Mouse (Mus musculus) liver, embryonic 14.5 days (tissue): ENCODE measurements around the gene BC035947. TPM values are rescaled to one million over a fixed set of nuclear protein-coding genes. Genes with fewer than 3 reads are reported as not detected.
"Not testable (repeated sequence)": the region's sequence is repeated elsewhere in the genome, so short reads cannot be mapped to it uniquely, and the experiment has no call there.

ENCODE experiments used
- ATAC-seq: fragments of 200-750 bp; cut with Nextera tagmentation; 2 replicates; pipeline ENCODE4 v1.8.0; 2017; ENCODE audit warnings: moderate number of reproducible peaks, mild to moderate bottlenecking, moderate library complexity; ENCODE audit not compliant: insufficient read depth
- DNase-seq, 3 experiments: peaks; one replicate each; pipeline ENCODE4 v3.0.0-alpha.2; 2012 to 2013; ENCODE audit warnings: low read depth in 3 of 3, low spot score in 3 of 3
- H3K27ac ChIP-seq: fragments of 300-500 bp; sonication (generic); 2 replicates; pipeline ENCODE4 v1.5.1; 2014; ENCODE audit warnings: moderate library complexity, mild to moderate bottlenecking, control low read depth, inconsistent platforms
- H3K27me3 ChIP-seq: fragments of 300-500 bp; sonication (generic); 2 replicates; pipeline ENCODE4 v1.6.1; 2014; ENCODE audit warnings: mild to moderate bottlenecking, low read length, moderate library complexity; ENCODE audit not compliant: control insufficient read depth, insufficient read depth
- H3K36me3 ChIP-seq: fragments of 300-500 bp; sonication (generic); replicated peaks from 2 replicates; pipeline ENCODE4 v1.6.1; 2014; ENCODE audit warnings: low read depth; ENCODE audit not compliant: control insufficient read depth, insufficient read depth
- H3K4me1 ChIP-seq, 2 experiments: fragments of 200-500 bp in 1 of 2; fragments of 300-500 bp in 1 of 2; sonication (generic) in 1 of 2; replicated peaks; 2 replicates each; pipeline ENCODE4 v1.6.1; 2012 to 2014; ENCODE audit warnings: antibody characterized with exemption in 1 of 2, inconsistent platforms in 1 of 2, low read length in 1 of 2; ENCODE audit not compliant: control insufficient read depth in 2 of 2, insufficient read depth in 2 of 2
- H3K4me2 ChIP-seq: fragments of 300-500 bp; sonication (generic); 2 replicates; pipeline ENCODE4 v1.6.1; 2014; ENCODE audit warnings: low read depth, mild to moderate bottlenecking, control low read depth, moderate library complexity
- H3K4me3 ChIP-seq, 2 experiments: fragments of 200-500 bp in 1 of 2; fragments of 300-500 bp in 1 of 2; sonication (generic) in 1 of 2; 2 replicates each; pipeline ENCODE4 v1.5.1; 2012 to 2014; ENCODE audit warnings: low read depth in 2 of 2, low read length in 2 of 2, mild to moderate bottlenecking in 2 of 2, control low read depth in 1 of 2, inconsistent platforms in 1 of 2, moderate library complexity in 1 of 2; ENCODE audit not compliant: insufficient read depth in 1 of 2
- H3K9ac ChIP-seq: fragments of 300-500 bp; sonication (generic); replicated peaks from 2 replicates; pipeline ENCODE4 v1.6.1; 2014; ENCODE audit warnings: mild to moderate bottlenecking, control low read depth, moderate library complexity
- H3K9me3 ChIP-seq: fragments of 300-500 bp; sonication (generic); 2 replicates; pipeline ENCODE4 v1.6.1; 2016; ENCODE audit warnings: low read length, mixed read lengths; ENCODE audit not compliant: control insufficient read depth
- CTCF ChIP-seq: IDR thresholded peaks from 2 replicates; pipeline ENCODE4 v1.5.1; 2016; ENCODE audit warnings: antibody characterized with exemption, low read depth, control low read depth
- EP300 ChIP-seq: IDR thresholded peaks from 2 replicates; pipeline ENCODE4 v1.6.1; 2016; ENCODE audit warnings: antibody characterized with exemption, low read depth
- WGBS: fragments of 180-500 bp; shearing (Covaris S2); extraction: QIAGEN DNeasy Blood & Tissue Kit; methylation state at CpG from one replicate; pipeline ENCODE4 v1.1.7; 2014; ENCODE audit not compliant: insufficient replicate concordance; 5-methylcytosine and 5-hydroxymethylcytosine counted together
- polyA plus RNA-seq, 2 experiments: library from polyadenylated mRNA; depleted of rRNA in 1 of 2; stranded (reverse) in 1 of 2; unstranded in 1 of 2; fragments of >200 nt; fragmentation: Nextera tagmentation in 1 of 2; extraction: Ambion mirVana in 1 of 2; gene quantifications; 2 replicates each; pipeline versions ENCODE4 v1.2.1 to v1.2.3; 2012 to 2014

Gene BC035947
- polyA plus RNA-seq, 2 experiments: 0.01 TPM; not detected in 1

- DNase-seq (no peak), ATAC-seq (no peak)
- Histone ChIP-seq H3K9me3 (no peaks in the 10 kb centered on the region; the same call in 1 of the 2 replicates), H3K27me3 (no peaks in the 10 kb centered on the region), H3K4me2 (no peak overlapping the region), H3K27ac (no peak overlapping the region), H3K4me1 (no peaks in the 10 kb centered on the region), H3K9ac (no peak overlapping the region), H3K36me3 (no peaks in the 10 kb centered on the region), H3K4me3 (no peak overlapping the region)
- WGBS: 66% methylated on average over 6 of the region's 6 CpGs
- TF ChIP-seq CTCF: no peak
- TF ChIP-seq EP300: no peak
These were observed 9.4 kb downstream of the BC035947 start for GRCm38 (mm10) chr1:78502527-78502926.

- not testable (repeated sequence) for H3K36me3 ChIP-seq, H3K9me3 ChIP-seq, H3K27me3 ChIP-seq, H3K9ac ChIP-seq, H3K4me3 ChIP-seq, H3K4me2 ChIP-seq, DNase-seq, H3K27ac ChIP-seq, ATAC-seq, H3K4me1 ChIP-seq
- 69% methylated on average over 12 of the region's 12 CpGs for WGBS
These were observed 10.1 kb downstream of the BC035947 start for GRCm38 (mm10) chr1:78501856-78502255.

GRCm38 (mm10) chr1:78501036-78501435 lies 10.9 kb downstream of the BC035947 start:
- Histone ChIP-seq H3K27me3 (no peaks in the 10 kb centered on the region), H3K27ac (no peak overlapping the region), H3K9me3 (no peaks in the 10 kb centered on the region; the same call in 1 of the 2 replicates), H3K4me2 (no peak overlapping the region), H3K4me3 (no peak overlapping the region), H3K9ac (no peak overlapping the region), H3K4me1 (no peaks in the 10 kb centered on the region), H3K36me3 (no peaks in the 10 kb centered on the region)
- DNase-seq: no peak
- WGBS: 74% methylated on average over 16 of the region's 16 CpGs
- no peak for ATAC-seq
- TF ChIP-seq CTCF (no peak), EP300 (no peak)

- Histone ChIP-seq H3K4me1 (peaks cover 9 to 11% of the 10 kb centered on the region in 2 experiments), H3K4me2 (peak overlapping the region; percentile 90), H3K9ac (no peak overlapping the region), H3K27me3 (no peaks in the 10 kb centered on the region), H3K36me3 (no peaks in the 10 kb centered on the region), H3K27ac (no peak overlapping the region), H3K4me3 (no peak overlapping the region), H3K9me3 (no peaks in the 10 kb centered on the region)
- 30% methylated on average over 1 of the region's 1 CpGs for WGBS
- no peak for ATAC-seq
- TF ChIP-seq CTCF (no peak), EP300 (no peak)
- DNase-seq: no peak
These were observed 21.8 kb downstream of the BC035947 start for GRCm38 (mm10) chr1:78490143-78490542.

GRCm38 (mm10) chr1:78488752-78489492 lies 23.0 kb downstream of the BC035947 start, which contains the start of gene Farsb:
Farsb (minus strand) TSS chr1:78488897.
- Histone ChIP-seq H3K36me3 (no peaks in the 10 kb centered on the region), H3K27ac (peak within 1 kb of the TSS; percentile 58), H3K27me3 (no peaks in the 10 kb centered on the region), H3K4me3 (peak within 1 kb of the TSS; percentile 83 to 98), H3K4me1 (peaks cover 9 to 11% of the 10 kb centered on the region in 2 experiments), H3K9ac (peak within 1 kb of the TSS; percentile 90), H3K9me3 (no peaks in the 10 kb centered on the region), H3K4me2 (peak within 1 kb of the TSS; percentile 90)
- TF ChIP-seq CTCF: no peak
- peak; percentile 78 for TF ChIP-seq EP300
- DNase-seq: peak; percentile 81 to 88 (median 87)
- ATAC-seq: peak; percentile 97
- WGBS: under 1% methylated on average over 31 of the region's 31 CpGs
